Mouse (Mus musculus) kidney, postnatal 4 days (tissue): Measurements from ENCODE around the gene Dock10.

ENCODE experiments used
- DNase-seq, 2 experiments: peaks; one replicate each; pipeline ENCODE4 v3.0.0; 2021; ENCODE audit warnings: mixed read lengths in 2 of 2

Gene Dock10

DNA sequence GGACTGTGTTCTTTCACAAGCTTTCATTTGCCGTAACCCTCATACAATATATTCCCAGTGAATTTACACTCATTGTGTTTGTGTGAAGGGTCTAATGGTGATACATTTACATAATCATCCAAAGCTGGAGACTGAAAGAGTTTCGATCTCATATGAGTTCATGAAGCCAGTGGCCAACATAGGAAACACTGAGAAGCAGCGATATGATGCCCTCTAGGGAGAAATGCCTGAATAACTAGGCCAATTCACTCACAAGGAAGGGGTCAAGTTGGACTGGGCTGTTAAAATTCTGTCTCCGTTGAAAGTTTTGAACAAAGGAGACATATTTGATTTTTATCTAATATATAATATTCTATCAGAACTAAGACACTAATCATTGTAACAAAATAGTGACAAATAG, 30.9 kb downstream of the Dock10 start:
- no peak for DNase-seq

DNA sequence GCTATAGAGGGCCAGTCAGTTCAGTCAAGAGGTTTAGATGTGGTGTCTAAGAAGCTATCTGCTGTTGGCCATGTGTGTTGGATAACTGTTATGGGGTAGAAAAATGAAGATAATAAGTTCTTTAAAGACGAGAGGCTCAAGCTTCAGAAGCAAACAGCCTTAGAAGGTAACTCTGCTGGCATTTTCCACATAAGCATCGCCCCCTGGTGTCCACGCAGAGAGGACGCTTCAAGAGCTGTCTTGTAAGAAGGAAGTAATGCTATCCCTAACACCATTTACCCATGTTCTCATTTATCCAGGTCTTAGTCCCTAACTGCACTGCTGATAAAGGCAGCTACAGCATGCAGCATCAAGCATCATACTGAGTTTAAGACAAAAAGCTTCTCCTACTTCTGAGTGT, 35.7 kb downstream of the Dock10 start:
- peak; percentile 67 to 71 for DNase-seq

DNA sequence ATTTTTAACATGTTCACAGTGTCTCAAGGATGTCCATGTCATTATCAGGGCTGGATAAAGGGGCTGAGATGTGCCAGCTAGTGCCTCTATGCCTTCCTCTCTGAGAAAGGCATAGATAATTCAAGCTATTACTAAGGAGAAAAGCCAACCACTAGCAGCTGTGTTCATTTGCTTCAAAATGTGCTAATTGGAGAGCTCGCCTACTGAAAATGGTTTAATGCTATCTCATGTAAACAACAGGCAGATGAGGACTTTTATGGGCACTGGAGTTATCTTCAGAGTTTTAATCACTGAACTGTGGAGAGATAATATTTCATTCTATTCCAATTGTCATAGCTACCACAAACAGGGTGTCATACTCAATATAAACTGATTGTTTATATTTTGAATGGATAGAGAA, 36.3 kb downstream of the Dock10 start:
- no peak for DNase-seq

DNA sequence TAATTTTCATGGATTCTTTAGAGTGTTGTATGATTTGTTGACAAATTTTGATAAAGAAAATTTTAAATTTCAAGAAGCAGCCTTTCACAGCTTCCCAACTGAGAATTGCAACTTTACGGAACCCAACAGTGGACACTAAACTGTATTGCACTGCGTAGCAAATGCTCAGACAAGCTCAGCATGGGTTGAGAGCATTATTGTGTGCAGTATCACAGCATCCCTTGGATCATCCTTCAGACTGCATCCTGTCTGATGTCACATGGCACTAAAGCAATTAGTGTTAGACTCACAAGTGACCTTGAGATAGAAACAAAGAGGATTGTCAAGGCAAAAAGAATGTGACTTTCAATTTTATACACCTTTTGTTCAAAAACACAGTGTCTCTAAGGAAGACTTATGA, 37.1 kb downstream of the Dock10 start:
- DNase-seq = no peak

DNA sequence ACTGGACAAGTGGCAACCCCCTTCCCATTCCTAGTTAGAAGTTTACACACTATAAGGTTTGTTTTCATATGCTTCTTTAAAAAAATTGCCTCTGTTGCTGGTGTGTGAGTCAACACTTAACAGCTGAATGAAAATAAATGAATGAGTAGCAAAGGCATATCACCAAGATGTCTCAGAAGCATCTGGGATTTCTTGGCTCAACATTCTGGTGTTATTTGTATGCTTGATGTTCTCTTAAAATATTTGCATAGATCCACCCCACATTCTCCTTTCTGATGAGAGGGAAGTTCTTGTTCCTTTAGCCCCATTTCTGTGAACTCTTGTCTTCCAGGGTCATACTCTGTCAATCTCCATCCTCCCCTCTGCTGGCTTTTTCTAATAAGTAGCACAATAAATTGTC, 38.2 kb downstream of the Dock10 start:
- no peak for DNase-seq

DNA sequence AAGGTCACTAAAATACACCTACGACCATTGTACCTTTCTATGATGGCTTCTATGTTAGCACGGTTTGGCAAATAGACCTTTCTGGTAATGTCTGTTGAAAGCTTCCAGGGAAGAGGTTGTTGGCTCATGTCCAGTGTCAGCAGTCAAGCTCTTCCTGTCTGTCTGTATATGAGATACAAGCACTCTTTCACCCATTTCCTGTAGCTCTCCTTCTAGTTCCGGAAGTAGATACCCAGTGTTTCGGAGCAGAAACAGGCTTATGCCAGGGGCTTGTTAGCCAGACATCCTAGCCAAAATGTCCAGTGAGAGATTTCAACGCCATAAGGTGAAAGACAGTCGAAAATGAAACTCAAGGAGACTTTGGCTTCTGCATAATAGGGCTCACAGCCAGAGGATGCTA, 38.9 kb downstream of the Dock10 start:
- DNase-seq = no peak

DNA sequence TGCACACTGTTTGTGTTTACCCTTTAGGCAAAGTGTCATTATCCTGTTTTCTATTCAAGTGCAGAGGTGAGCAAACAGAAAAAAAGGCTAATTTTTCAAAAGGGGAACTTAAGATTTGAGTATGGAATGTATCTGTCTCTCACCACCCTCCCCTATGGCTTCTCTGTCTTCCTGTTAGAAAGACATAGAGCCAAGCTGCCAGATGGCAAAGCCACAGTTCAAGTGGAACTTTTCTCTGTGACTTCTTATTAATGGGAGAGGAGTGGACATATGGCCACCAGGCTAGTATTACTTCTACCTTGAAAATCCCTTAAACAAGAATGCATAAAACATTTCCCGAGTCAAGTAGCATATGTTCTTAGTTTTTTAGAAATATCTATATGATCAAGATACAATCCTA, 39.7 kb downstream of the Dock10 start:
- DNase-seq = no peak

DNA sequence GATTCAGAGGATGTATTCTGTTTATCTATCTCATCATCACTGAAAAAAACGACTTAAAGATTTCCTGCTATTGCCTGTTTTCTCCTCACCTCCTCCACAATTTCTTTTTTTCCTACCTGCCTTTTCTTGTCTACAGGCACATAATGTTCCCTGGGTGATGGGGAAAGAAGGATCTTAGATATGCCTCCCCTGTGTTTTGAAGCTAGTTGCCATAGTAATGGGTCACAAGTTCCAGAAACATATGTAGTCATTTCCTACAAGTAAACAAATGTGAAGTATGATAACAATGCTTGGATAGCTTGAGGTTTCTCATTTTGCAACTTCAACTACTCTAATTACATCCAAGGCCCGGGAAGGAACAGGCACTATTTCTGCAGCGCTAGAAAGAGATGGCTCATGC, 42.4 kb downstream of the Dock10 start:
- DNase-seq = no peak

DNA sequence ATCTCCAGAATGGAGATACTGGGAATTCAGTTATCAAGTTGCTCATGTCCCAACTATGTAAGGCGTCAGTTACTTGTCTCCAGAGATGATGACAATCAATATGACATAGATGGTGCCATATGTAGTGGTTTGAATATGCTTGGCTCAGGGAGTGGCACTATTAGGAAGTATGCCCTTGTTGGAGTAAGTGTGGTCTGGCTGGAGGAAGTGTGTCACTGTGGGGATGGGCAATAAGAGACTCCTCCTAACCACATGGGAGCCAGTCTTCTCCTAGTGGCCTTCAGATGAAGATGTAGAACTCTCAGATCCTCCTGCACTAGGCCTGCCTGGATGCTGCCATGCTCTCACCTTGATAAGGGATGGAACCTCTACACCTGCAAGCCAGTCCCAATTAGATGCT, 44.4 kb downstream of the Dock10 start:
- DNase-seq = no peak

DNA sequence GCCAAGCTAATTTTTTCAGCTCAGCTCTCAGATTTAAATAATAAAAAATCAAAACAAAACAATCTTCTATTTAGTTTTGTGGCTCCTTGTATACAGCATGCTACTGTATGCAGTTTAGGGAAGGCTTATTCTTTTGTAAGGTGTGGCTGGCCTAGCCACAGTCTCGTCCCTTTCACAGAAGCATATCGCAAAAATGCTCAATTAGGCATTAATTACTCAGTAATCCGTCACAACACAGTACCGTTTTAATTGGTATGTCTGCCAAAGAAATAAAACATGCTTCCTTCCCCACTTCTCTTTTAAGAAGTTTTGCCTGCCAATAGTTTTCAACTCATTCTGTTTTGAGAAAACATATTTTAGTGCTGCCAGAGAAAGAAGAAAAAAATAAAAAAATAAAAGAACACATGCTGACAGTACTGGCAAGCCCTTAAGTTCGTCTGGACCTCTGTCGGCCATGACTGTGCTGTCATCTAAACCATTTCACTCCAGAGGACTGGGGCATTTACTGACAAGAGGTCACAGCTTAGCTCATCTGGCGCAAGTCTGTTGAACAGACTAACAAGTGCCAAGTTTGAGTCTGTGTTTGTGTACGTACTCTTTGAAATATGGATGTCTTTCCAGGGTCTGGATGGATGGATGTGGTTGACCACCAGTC, 47.6 kb downstream of the Dock10 start:
- DNase-seq = peak; percentile 14 to 15

DNA sequence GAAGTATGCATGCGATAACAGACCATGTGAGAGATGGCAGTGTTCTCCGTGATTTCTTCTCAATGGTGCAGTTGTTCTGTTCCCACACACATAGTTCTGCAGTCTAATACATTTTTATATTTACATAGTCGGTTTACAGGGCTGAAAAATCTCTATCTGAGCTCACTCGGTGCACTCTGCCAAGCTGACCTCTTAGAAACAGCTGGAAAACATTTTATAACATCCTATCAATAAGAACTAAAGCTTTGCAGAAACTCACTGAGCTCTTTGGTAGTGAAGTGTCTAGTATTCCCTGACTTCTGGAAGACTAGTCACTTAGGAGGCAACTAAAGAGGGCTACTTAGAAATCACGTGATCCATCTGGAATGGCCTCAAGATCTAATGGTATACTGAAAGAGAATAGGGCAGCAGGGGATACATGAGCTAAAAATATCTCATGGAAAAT, 48.2 kb downstream of the Dock10 start:
- DNase-seq = no peak

DNA sequence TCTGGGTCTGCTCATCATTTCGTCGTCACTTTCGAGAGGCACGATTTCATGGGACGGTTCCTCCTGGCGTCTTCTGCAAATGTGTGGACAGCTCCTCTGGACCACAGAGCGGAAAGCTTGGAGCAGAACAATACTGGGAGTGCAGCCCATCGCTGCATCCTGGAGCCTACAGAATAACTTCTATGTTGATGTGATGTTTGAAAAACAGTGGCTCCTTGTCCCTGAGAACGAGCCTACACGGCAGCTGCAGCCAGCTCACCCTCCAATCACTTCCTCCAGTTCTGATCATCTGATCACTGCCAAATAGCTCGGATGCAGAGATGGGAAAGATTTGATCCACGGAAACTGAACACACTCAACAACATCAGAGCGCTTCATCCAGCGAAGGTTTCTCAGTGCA, 49.0 kb downstream of the Dock10 start:
- DNase-seq = peak; percentile 13 to 33

DNA sequence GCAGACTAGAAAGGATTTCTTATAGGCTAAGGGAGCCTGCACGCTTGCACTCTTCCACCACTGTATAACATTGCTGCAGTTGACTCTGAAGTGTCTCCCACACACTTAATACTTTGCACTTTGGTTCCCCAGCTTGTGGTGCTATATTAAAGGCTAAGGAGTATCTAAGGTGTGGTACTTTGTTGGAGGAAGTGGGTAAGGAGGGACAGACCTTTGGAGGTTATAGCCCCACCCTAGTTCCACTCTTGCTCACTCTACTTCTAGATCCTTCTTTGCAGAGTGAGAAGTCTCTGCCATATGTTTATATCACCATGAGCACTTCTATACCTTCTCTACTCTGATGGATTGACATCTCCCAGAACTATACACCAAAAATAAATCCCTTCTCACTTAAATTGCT, 55.0 kb downstream of the Dock10 start:
- no peak for DNase-seq

DNA sequence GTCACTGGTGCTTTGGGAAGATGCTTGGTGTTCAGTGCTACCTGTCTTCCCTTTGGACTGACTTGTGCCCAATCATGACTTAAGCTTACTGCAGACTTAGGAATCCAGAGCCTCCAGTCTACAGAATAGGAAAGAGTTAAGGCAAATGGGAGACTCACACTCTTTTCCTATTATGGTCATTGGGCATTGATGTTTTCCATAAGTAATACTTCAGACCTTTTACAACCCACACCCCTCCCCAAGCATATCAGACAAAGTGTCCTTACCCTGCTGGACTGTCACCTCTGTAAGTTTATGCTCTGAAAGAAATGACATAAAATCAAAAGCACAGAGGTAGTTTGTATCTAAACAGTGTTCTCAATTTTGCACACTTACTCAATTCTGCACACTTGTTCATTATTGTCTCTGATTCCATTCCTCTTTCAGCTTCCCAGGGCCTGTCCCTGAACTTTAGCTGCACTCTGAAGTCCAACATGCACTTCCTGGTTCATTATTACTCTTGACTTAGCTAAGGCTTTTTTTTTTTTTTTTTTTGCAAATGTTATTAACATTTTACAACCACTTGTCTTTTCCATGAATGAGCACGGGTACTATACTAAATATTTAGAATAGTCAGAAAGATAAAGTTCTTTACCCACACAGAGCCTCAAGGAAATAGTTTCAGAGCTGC, 82.2 kb downstream of the Dock10 start:
- no peak for DNase-seq

DNA sequence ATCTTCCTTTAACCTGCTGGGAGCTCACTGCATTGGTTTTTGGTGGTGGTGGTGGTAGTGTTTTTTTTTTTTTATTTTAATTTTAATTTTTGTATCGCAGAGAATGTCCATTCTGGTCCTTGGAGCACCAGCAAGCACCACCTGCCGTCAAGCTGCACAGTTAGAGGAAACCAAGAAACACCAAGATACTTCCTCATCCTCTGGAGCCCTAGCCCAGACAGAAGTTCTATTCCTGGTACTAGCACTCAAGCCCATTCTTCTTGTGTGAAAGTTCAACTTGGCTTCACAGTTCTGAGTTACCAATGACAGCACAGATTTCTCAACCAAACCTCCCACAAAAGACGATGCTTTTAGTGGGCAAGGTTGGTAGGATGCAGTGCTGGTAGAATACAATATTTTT, 86.6 kb downstream of the Dock10 start:
- DNase-seq = no peak

DNA sequence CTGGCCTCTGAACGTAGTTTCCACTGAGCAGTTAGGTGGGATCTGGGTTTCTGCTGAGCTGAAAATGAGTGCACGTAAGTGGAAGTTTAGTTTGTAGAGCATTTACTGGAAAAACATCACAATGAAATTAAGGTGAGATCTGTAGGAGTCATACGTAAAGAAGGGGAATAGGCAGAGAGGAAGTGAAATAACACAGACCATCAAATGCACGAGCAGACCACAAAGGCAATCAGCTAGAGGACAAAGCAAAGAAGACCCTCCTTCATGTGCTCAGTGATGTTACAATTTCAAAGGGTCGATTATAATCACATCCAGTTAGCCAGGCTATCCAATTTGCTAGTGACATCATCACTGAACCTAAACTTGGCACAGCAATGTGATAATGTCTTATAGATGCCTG, 87.3 kb downstream of the Dock10 start:
- DNase-seq = no peak

DNA sequence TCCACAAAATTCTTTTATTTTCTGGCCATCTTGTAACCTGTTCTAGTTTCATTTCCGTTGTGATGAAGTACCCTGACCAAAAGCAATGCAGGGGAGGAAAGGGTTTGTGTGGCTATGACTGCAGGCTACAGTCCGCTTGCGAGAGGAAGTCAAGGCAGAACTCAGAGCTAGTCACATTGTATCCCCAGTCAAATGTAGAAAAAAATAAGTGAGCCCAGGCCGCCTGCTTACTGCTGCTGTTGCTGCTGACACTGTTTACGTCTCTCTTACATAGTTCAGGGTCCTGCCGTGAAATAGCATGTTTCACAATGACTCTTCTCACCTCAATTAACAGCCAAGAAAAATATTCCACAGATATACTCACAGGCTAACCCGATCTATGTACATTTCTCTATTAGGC, 87.9 kb downstream of the Dock10 start:
- no peak for DNase-seq

DNA sequence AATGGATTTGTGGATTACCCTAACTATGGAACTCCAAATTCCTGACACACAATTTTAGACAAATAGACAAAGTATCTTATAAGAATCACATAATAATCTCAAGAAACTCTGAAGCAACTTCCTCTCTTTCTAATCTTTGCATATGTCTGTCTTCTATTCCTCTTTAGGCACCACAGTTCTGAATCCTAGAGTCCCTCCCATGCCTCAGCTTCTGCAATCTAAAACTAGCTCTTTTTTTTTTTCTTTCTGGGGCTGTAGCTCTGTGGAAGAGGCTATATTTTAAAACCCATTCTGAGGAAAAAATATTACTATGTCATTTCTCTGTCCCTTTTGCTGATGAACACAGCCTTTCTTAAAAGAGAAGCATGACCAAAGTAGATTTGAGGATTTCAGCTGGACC, 92.6 kb downstream of the Dock10 start:
- DNase-seq = no peak

DNA sequence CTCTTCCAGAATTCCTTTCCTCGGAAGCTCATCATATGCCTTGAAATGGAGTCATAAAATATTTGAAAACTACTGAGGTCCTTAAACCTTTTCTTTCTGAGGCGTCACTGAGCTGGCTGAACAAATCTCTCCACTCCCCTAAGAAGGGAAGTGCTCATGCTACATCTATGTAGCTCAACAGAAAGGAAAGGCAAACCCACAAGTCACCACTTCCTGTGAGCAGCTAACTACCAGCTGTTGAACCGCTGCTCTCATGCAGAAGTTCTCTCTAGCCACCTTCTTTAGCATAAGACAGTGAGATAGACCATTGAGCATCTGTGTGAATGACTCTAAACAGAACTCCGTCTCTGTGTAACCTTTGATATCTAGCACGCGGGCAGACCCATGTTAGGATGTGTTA, 93.2 kb downstream of the Dock10 start:
- DNase-seq = no peak

DNA sequence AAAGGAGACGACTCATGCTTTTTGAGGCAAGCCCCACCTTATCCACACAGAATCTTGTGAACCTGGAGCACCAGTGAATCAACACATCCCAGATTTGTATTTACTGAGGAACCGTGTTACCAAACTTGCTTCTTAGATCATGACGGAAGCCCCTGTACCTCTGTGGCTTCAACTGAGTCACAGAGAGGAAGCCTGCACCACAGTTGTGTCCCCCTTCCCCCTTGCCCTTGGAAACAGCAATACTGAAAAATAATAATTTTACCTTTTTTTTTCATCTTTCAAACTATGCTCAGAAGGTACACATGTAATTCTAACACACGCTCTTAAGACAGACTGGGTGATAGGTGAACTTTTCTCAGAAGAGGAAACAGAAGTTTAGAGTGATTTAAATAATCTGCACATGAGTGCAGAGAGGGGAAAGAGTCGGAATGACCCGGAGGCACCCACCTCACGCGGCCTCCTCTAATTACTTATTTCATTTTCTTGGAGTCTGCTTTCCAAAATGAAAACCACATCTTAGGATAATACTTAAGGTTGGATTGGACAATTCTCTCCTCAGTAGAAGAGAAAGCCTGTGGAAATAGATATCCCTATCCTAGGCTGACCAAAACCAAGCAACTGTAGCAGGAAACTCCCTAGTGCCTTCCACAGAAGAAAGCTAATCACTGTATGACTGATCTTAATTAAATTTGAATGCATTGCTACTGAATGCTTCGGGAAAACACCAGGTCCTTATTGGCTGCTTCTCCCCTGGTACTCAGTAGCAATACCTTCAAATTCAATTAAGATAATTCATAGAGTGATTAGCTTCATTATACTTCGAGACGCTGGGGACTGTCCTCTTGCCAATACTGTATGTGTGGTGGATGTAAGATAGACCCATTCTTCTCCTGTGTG, 96.6 kb downstream of the Dock10 start:
- DNase-seq = no peak

DNA sequence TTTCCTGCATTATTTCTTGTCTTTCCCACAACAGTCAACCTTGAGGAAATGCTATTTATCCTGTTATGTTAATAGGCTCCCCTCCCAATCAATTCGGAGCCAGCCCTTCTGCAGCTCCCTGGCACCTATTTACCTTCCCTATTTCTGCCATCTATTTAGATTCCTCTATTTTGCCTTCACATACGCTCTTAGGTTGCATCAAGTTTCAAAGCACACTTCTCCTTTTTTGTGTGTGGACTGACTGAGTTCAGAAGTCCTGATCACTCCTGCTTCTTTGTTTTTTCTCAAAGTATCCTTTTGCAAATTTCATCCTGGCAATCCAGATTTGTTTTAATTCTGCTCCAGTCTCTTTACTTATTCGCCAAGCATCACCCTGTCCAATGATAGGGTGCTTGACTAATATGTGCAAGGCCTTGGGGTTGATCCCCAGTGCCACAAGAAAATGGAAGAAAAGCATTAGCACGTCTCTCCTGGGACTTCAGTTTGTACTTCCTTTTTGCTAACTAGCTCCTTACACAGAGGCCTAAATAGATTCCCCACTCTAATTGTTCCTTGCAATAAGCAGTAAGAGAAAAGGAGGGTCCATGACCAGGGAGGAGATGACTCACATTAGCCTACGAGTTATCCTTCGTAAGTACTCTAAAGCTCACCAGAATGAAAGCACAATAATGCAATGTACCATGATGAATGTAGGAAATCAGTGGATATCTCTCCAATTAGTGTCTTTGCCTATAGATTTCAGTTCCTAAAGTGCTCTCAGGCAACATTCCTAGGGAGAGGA, 98.7 kb downstream of the Dock10 start:
- no peak for DNase-seq

DNA sequence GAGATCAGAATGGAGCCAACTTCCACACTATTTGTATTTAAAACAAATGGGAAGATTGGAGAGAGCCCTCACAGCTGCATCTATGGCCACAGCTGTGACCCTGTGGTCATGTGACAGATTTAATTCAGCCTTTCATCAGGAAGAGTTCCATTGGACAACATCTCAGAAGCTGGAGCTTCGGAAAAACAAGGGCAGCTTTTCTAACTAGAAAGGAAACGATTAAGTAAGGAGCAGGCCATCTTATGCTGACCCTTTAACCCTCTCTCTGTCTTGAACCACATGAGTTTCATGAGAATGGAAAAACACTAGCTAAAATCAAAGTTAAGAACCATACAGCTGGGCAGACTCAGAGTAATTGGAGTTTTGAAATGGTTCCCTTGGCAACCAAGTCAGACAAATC, 101.9 kb downstream of the Dock10 start:
- DNase-seq = peak; percentile 29 to 47

DNA sequence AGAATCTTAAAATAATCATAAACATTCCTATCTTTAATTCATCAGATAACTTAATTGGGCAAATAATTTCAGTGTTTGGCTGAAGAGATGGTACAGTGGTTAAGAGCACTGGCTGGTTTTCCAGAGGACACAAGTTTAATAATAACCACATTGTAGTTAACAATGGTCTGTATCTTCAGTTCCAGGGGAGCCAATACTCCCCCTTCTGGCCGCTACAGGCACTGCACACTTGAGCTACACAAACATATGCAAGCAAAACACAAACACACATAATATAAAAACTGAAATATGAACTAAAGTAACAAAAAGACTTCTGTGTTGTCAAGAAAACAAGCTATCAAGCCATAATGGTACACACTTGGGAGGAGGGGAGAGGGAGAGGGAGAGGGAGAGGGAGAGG, 102.5 kb downstream of the Dock10 start:
- no peak for DNase-seq
